Mouse (Mus musculus) embryonic fibroblast, embryonic 13.5 days (primary cell): ENCODE measurements around the gene Sema3c.

Source experiments
- CTCF ChIP-seq: IDR thresholded peaks from 2 replicates; pipeline ENCODE4 v1.5.1; 2011; ENCODE audit warnings: mild to moderate bottlenecking, control low read depth, low read length, moderate library complexity, borderline replicate concordance; ENCODE audit not compliant: insufficient read depth
- POLR2A ChIP-seq: IDR thresholded peaks from 2 replicates; pipeline ENCODE4 v1.6.1; 2011; ENCODE audit warnings: low read depth, mild to moderate bottlenecking, control low read depth, low read length, moderate library complexity

DNA sequence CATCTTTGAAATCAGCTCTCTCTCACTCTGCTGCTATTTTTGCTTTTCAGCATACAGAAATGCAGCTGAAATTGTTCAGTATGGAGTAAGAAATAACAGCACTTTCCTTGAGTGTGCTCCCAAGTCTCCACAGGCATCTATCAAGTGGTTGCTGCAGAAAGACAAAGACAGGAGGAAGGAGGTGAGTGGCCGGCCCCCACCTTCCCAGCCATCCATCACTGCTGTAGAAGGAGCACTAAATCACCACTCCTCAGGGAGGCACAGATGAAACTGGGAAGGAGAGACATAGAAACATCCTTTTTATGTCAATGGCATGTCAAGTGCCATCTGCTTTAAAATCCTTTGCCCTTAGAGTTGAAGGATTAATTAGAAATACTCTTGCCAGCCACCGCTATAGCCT is 149.9 kb downstream of the Sema3c start:
- TF ChIP-seq POLR2A (no peak), CTCF (no peak)
